Mouse (Mus musculus) gastrocnemius, adult 2 months (tissue): ENCODE data around the gene H2-T23. TPM values are rescaled to one million over a fixed set of nuclear protein-coding genes. Genes with fewer than 3 reads are reported as not detected.
"Not testable (repeated sequence)": the region's sequence is repeated elsewhere in the genome, so short reads cannot be mapped to it uniquely, and the experiment has no call there.

Experiments
- DNase-seq: peaks from one replicate; pipeline ENCODE4 v3.0.0; 2022
- H3K27ac ChIP-seq: fragments of 200-600 bp; 2 replicates; pipeline ENCODE4 v1.8.1; 2022; ENCODE audit warnings: mild to moderate bottlenecking
- H3K4me3 ChIP-seq: fragments of 200-600 bp; 2 replicates; pipeline ENCODE4 v1.8.1; 2022; ENCODE audit warnings: mild to moderate bottlenecking, moderate library complexity
- CTCF ChIP-seq: fragments of 200-600 bp; IDR thresholded peaks from 2 replicates; pipeline ENCODE4 v1.8.1; 2022; ENCODE audit warnings: antibody characterized with exemption, mild to moderate bottlenecking, moderate library complexity
- intact Hi-C: fragments of 180-260 bp; cut with DNase I; formaldehyde crosslinking; loops from one replicate; pipeline ENCODE4 v1.15.1; 2025
- long read RNA-seq, 2 experiments: library from polyadenylated mRNA; stranded (forward); transcript quantifications; one replicate each; pipeline ENCODE4 v2.0.0; 2021
- total RNA-seq, 2 experiments: library from RNA; stranded (reverse); gene quantifications; 2 replicates each; pipeline ENCODE4 v1.2.3; 2021

H2-T23 gene
- total RNA-seq, result 1 to 10 TPM; 6.3 to 9.2 TPM
- long read RNA-seq, experiment 1, partial matches to known transcripts, result 1 of 5 reads
- long read RNA-seq, experiment 1, other reads (novel, unspliced or antisense), result 0 of 5 reads
- long read RNA-seq, experiment 2, transcript H2-T23-201 (7 exons, 1,472 nt), result major isoform, 7 of 10 reads
- long read RNA-seq, experiment 2, partial matches to known transcripts, result 2 of 10 reads
- long read RNA-seq, experiment 2, other reads (novel, unspliced or antisense), result 0 of 10 reads

DNA sequence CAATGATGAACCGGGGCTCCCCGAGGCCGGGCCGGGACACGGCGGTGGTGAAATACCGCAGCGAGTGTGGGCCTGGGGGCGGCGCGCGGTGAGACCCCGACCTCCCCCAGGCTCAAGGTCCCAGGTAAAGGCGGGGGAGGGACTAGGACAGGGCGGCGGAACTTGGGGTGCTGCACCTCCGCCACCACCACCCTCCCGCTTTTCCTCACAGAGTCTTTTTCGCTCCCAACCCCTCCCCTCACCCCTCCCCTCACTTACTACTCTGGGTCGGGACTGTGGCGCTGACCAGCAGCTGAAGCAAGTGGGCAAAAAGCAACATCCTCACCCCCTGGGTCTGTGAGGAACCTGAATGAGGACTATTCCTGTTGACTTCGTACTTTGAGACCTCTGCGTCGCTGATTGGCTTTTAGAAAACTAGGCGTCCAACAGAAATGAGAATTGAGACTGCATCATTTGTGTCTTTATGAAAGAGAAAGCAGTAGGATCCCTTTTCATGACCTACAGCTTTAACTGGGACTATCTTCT is at the start of gene H2-T23:
Gene H2-T23, minus strand, starts transcription at position 505 of the 525 bp plus-strand sequence.
- Histone ChIP-seq H3K27ac (peak within 1 kb of the TSS; percentile 86), H3K4me3 (peak within 1 kb of the TSS; percentile 90)
- peak; percentile 47 for DNase-seq
- intact Hi-C loops, result not testable (repeated sequence)

- intact Hi-C loops, result loop anchor here (10.0 kb wide), 1 partner anchor 103 kb away; no protein-coding TSS in a partner anchor
- H3K27ac ChIP-seq, H3K4me3 ChIP-seq, DNase-seq: not testable (repeated sequence)
Observed at GRCm38 (mm10) chr17:36081901-36082300, 49.2 kb upstream of the H2-T23 start.

DNA sequence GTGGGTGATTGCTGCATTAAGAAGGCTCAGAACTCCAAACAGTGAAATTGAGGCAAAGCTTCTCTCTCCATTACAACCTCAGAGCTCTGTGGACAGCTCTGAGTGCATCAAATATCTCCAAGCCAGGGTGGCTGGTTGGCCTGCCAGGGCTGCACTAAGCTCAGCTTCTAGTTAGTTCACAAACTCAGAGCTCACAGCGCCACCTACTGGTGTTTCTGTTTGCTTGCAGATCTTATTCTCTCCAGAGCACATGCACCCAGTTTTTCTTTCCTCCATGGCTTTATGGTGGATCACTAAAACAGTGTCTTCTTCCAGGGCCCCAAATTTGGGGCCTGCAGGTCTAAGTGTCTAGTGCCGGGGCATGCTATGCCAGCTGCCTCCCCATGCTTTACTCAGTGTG is 28.2 kb upstream of the H2-T23 start:
- Histone ChIP-seq H3K27ac (no peak overlapping the region), H3K4me3 (no peak overlapping the region)
- peak; percentile 88 for TF ChIP-seq CTCF
- DNase-seq, result peak; percentile 89
- intact Hi-C loops, result loop anchor here (10.0 kb wide), 2 partner anchors 74 to 134 kb away; partner anchors contain the start of gene H2-T3

DNA sequence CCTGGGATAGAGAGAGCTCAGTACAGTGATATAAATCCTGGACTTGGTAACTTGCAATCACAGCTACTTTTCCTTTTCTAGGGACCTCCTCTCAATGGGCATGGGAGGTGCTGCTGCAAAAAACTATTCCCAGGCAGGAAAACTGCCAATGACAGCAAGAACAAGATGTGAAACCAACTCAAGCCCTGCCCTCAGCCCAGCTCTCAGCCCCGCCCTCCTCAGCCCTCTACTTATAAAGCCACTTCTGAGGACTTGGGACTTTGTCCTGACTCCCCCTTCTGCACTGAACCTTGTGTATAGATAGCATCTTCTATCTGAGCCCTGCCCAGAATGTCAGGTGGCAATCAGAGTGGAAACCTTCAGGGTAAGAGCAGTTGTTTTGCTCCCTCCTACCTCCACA is 25.7 kb upstream of the H2-T23 start, which contains the start of gene Gm11127:
Gene Gm11127, minus strand, starts transcription at position 10 of the 400 bp plus-strand sequence.
- intact Hi-C loops, H3K27ac ChIP-seq, DNase-seq, H3K4me3 ChIP-seq: not testable (repeated sequence)

DNA sequence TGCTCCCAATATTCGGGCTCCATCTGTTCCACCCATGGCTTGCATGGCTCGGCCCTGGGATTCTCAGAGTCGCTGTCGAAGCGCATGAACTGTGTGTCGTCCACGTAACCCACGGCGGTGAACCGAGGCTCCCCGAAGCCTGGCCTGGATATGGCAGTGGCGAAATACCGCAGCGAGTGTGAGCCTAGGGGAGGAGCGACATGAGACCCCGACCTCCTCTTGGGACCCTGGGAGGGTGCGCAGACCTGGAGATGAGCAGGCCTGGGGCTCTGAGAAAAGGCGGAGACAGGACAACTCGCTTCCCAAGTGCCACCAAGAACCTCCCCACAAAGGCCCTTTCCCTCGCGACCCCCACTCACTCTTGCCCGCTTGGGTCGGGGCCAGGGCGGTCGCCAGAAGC is 25.3 kb upstream of the H2-T23 start:
- intact Hi-C loops, DNase-seq, H3K4me3 ChIP-seq, H3K27ac ChIP-seq: not testable (repeated sequence)

- H3K4me3 ChIP-seq, result peak overlapping the region; percentile 74
- DNase-seq, result no peak
- no peak for TF ChIP-seq CTCF
- intact Hi-C loops, result no loop called here
- H3K27ac ChIP-seq, result peak overlapping the region; percentile 88
Observed at GRCm38 (mm10) chr17:36043286-36043685, 10.6 kb upstream of the H2-T23 start.

DNA sequence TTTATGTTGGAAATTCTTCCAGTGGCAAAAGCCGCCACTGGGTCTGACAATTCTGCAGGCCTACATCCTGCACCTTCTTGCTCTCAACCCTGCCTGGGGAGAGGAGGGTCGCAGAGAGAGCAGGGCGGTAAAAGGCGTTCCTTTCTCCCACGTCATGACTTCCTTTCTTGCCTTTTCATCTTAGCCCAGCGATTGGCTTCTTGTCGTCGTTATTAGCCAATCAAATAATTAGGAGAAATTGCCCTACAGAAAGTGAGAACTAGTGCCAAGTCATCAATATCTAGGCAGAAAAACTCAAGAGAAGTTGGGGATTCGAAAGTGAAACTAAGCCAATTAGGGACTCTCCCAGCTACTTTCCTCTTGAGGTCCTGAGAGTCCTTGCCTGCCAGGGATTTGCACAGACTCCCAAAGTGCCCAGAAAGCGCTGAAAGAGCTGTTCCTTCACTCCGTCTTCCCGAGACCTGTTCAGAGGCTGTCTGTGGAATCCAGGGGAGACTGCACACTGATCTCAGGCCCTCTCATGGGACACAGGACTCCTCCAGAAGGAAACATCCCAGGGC is 10.0 kb upstream of the H2-T23 start, which contains the start of the genes H2-T22 and Gm6034:
Gene H2-T22, minus strand, starts transcription at position 138 of the 560 bp plus-strand sequence.
Gene Gm6034, plus strand, starts transcription at position 352 of the 560 bp plus-strand sequence.
- intact Hi-C loops, result not testable (repeated sequence)
- DNase-seq, result peak; percentile 70
- H3K4me3 ChIP-seq, result peak within 1 kb of the TSS; percentile 74
- H3K27ac ChIP-seq, result peak within 1 kb of the TSS; percentile 88

GRCm38 (mm10) chr17:36042055-36042454 is 9.4 kb upstream of the H2-T23 start:
- H3K27ac ChIP-seq, result peak overlapping the region; percentile 88
- peak; percentile 34 for DNase-seq

GRCm38 (mm10) chr17:36040604-36041003 is 7.9 kb upstream of the H2-T23 start:
- intact Hi-C loops, H3K4me3 ChIP-seq, H3K27ac ChIP-seq, DNase-seq: not testable (repeated sequence)

More at GRCm38 (mm10) chr17:36042055-36042454, 9.4 kb upstream of the H2-T23 start:
- peak overlapping the region; percentile 74 for H3K4me3 ChIP-seq
- intact Hi-C loops, result not testable (repeated sequence)

DNA sequence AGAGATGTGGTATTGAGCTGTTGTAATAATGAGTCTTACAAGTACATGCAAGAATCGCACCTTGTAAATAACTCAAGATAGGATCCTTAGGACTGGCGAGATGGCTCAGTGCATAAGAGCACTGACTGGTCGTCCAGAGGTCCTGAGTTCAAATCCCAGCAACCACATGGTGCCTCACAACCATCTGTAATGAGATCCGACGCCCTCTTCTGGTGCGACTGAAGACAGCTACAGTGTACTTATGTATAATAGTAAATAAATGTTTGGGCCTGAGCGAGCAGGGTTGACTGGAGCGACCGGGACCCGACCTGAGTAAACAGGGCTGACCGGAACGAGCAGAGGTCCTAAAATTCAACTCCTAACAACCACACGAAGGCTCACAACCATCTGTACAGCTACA is 3.5 kb upstream of the H2-T23 start:
- intact Hi-C loops, result not testable (repeated sequence)

DNA sequence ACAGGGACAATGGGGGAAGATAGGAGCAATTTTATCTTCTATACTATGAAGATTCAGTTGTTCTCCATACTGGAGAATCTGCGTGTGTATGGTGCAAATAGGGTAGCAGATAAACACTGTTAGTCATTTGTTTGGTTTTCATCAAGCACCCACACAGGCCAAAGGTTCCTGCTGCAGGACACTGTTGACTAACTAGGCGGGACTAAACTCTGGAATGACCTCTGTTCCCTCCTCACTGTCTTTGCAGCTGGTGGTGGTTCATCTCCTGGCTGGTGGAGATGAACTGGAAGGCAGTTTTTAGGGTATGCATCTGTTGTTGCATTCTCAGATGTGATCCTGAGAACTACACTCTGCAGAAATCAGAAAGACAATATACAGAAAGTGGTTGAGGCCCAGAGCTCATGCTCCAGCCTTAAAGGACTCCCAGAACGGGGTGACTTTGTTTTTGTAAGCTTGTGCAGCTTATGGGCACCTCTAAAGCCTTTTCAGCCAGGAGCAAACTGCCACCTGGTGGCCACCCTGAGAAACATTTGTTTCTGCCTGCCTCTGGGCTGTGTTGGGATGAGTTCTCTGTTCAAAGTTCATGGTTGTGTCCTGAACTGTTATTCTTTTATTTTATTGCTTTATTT is 2.5 kb upstream of the H2-T23 start:
- not testable (repeated sequence) for H3K27ac ChIP-seq, H3K4me3 ChIP-seq
- TF ChIP-seq CTCF, result peak; percentile 73
- DNase-seq, result peak; percentile 72
- intact Hi-C loops, result loop anchor here (1.0 kb wide), 1 partner anchor 38 kb away; no protein-coding TSS in a partner anchor

More for the DNA sequence above, 3.5 kb upstream of the H2-T23 start:
- not testable (repeated sequence) for H3K27ac ChIP-seq, H3K4me3 ChIP-seq, DNase-seq

DNA sequence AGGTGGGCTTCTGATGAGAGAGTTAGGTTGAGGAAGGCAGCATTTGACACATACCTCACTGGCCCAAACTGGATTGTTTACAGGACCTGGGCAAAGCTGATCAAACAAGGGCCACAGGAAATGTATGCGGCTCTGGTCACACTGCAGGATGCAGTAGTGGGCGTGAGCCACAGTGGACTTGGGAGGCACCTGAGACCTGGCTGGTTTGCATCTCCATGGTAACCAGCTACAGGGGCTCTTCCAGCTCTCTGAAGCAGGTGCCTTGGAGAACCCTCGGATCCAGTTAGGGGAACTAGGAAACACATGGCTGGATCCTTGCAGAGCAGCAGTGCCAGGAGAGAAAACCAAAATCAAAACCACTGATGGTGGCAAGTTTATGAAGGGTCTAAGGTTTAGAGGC is 1.9 kb upstream of the H2-T23 start:
- H3K4me3 ChIP-seq, DNase-seq, H3K27ac ChIP-seq, intact Hi-C loops: not testable (repeated sequence)
